Mouse (Mus musculus) ES-CJ7 (cell line): ENCODE results near the gene Mknk2.

Source experiments
- DNase-seq: peaks from one replicate; pipeline ENCODE4 v3.0.0; 2011; ENCODE audit warnings: low read depth, low spot score

The Mknk2 gene

DNA sequence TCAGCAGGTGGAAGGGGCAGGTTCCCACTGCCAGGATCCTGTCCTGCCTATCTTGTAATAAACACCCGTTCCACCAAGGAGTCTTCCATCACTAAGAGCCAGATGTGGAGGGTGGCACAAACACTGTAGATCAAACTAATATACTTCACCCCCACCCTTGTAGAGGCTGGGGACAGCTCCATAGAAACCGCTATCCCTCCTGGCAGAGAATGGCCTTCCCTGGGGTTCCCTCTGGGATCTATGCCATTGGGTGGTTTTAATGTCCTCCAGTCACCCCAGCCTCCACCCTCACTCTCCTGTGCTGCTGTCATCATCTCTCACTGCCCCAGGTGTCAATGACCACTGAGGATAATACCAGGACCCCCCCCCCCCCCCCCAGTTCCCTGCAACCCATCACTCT is 7.4 kb downstream of the Mknk2 start:
- no peak for DNase-seq

DNA sequence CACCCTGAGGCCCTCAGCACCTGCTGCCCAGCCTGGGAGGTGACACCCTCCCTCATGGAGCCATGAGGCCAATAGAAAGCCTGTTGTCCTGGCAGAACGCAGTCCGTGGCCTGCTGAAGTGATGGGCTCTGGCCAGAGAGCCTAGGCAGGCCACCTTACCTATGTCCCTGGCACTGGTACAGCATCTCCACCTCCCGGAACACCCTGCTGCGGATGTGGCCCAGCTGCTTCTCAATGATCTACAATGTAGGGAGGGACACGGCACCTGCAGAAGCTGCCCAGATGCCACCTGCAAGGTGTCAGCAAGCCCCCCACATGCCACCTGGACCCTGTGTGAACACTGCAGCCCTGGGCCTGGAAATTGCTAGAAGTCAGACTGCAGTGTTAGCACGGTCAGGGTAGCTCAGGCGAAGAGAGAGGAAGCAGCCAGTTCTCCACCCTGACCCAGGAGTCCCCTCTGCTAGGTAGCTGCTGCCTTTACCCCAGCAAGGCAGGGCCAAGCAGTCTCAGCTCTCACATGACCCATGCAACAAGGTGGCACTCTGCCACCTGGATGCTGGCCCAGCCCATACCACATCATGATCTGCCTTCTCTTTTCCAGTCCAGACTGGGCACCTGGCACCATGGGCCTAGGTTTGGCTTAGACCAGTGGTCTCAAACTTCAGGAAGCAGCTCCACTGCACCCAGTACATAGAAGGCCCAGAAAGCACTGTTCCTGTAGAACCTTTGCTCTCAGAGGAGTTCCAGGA is 8.0 kb downstream of the Mknk2 start:
- DNase-seq = no peak

DNA sequence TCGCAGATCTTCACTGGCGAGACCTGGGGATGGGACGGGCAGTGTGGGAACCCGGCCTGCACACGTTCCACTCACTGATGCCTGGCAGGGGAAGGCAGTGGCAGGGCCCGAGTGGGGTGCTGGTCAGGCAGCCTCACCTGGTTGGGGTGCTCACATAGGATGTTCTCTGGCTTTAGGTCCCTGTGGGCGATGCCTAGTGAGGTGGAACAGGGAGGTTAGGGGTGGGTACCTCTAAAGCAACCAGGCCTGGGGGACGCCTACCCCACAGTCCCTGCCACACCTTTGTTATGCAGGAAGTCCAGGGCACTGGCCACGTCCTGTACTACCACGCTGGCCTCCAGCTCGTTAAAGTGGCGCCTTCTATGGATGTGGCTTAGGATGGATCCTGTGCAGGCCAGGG is 8.9 kb downstream of the Mknk2 start:
- no peak for DNase-seq

DNA sequence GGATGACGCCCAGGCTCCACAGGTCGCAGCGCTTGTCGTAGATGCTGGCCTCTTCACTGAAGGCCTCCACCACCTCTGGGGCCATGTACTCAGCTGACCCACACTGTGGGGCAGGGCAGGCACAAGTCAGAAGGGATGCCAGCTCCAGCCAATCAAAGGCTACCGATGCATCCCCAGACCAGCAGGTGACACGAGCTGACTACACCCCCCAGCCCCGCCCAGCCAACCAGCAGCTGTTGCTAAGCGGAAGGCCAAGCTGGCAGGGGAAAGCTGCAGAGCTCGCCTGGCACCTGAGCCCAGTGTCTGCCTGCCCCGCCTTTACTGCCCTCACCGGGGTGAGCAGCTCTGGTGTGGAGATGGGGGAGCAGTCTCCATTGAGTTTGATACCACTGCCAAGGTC is 9.3 kb downstream of the Mknk2 start:
- no peak for DNase-seq

DNA sequence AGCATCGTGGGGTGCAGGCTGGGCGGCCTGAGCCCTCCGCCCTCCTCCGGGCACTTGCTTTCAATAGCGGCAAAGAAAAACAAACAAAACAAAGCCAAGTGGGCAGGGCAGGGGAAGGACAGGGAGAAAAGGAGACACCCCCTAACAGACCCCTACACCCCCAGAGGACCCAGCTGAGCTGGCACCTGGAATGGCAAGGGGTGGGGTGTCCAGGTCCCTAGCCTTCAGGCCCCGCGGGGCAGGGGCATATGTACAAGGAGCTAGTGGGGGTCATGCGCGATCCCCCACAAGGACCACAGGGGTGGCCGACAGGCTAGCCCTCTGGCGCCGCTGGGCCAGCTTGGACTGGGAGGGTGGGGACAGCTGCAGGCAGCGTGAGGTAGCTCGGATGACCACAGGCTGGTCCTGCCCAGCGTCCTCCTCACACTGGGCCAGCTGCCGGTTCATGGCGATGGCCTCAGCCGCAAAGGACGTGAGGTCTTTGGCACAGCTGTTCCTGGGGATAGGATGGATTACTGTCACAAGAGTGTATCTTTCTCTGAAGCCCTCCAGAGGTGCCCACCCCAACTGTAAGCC is 11.0 kb downstream of the Mknk2 start:
- DNase-seq = no peak

DNA sequence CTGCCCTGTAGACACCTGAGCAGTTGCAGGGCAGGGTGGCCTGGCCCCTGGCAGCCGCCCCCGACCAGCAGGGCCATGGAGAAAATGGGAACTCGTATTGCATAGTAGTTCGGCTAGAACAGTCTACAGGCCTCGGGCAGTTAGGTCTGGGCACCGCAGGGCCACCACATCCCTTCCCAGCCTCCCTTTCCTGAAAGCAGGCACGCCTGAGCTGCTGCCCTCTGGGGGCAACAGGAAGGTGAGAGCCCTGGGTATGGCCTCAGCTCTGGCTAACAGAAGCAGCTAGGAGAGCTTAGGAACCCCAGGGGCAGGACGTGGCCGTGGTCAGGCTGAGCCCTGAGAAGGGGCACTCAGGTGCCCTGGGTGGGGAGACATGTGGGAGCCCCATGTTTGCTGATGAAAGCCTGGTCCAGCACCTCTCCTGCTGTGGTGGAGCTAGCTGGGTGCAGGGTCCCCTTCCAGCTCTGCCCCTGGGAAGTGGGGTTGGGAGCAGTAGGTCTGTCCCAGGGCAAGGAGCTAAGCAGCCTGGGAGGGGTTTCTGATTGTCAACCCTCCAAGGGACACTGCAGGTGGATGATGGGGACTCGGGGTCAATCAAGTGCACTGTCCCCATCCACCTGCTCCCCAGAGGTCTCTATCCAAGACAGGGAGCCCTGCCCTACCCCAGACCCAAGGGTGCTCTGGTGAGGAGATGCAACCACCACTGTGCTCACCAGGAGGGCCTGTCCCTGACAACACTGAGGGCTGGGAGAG is 11.8 kb downstream of the Mknk2 start:
- no peak for DNase-seq

DNA sequence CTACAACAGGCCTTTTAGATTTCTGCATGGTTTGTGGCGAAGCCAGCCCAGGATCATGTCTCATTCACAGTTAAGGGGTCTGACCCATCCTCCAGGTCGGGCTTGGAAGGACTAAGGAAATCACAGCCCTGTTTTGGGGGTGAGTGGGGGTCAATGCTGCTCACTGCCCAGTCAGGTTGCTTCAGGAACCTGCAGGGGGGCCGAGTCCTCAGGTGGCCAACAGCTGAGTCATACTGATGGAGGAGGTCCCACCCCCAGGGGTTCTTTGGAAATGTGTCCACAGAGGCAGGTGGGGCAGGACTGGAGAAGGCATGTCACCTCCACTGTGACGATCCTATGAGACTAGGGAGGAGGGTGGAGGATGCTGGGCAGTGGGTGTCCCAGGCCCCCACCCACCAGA is 12.5 kb downstream of the Mknk2 start:
- no peak for DNase-seq

DNA sequence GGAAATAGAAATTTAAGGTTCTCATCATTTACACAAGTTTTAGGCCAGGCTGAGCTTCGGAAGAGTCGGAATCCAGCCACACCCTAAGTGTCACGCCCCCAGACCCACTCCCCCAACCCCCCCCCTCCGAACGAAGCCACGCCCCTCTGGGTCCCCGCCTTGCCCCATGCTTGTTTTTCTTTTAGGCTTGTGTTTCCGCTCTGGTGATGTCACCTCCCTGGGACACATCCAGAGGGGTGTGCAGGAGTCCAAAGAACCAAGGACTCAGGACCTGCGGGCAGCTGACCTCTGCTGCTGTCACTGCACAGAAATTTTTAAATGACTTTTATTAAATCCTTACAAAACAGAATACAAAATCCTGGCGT is 12.9 kb downstream of the Mknk2 start:
- peak; percentile 71 for DNase-seq

DNA sequence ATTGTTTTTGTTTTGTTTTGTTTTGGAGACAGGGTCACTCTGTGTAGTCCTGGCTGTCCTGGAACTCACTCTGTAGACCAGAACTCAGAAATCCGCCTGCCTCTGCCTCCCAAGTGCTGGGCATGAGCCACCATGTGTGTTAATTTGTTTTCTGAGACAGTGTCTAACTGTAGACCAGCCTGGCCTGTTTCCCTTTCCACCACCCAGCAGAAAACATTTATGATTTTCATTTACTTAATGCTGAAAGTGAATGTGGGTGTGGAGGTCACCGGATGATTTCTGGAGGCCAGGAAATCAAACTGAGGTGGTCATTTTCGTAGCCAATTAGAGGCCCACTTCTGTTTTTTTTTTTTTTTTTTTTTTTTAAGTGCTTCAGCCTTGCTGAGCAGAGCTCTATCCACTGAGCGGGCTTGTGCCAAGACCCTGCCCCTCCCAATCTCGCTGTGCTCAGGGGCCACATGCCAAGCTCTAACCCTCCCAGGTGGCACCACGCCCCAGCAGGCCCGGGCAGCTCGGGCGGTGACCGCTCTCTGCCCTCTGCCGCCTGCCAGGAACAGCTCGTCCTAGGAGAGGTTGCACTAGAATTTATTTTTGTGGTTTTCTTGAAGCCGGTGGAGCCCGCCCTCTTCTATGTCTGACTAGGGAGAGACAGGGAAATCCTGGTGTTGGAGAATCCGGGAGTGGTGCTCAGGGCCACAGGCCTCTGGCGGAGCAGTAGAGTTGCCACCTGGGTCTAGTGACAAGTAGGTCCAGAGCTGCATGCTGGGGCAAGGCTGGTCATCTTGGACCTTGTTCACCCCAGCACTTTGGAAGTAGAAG is 13.5 kb downstream of the Mknk2 start:
- peak; percentile 55 for DNase-seq

DNA sequence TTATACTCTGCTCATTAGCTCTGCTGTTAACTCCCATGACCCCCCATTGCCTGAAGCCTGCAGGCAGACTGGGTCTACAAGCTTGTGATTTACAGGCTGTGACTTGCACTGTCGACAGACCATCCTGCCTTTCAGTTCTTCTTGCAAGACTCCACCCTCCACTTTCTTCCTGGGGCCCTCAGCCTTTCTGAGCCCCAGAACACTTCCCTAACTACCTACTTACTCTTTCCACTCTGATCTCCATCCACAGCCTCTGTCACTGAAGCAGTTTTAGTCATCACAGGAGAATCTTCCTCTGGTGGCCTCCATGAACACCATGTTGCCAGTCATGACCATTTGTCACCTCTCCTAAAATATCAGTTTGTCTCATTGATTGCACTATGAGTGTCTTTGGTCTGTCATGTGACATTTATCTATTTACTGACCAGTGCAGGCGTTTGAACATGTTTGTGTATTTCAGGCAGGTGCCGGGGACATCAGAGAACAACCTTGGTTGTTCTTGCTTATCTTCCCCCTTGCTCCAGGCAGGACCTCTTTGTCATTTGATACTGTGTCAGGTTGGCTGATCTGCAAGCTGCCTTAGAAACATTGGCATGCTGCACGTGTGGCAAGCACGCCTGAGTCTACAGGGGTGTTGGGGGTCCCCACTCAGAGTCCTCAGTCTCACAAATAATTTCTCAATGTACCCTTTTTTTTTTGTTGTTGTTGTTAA is 14.3 kb downstream of the Mknk2 start:
- no peak for DNase-seq

DNA sequence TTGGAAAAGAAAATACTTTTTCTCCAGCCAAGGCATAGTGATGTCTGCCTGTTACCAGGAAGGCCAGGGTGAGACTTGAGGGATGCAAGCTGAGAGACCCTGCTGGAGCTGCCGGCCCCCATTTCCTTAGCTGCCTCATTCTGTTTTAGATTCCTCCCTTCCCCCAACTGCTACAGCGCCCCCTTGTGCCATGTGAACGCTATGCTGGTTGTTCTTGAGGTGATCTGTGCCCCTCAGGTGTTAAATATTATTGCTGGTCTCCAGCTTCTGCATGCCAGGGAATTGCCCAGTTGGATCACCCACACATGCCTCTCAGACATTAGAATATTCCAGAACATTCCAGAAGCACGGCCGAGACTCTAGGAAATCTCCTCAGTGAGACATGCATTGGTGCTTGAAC is 16.8 kb downstream of the Mknk2 start:
- peak; percentile 88 for DNase-seq

DNA sequence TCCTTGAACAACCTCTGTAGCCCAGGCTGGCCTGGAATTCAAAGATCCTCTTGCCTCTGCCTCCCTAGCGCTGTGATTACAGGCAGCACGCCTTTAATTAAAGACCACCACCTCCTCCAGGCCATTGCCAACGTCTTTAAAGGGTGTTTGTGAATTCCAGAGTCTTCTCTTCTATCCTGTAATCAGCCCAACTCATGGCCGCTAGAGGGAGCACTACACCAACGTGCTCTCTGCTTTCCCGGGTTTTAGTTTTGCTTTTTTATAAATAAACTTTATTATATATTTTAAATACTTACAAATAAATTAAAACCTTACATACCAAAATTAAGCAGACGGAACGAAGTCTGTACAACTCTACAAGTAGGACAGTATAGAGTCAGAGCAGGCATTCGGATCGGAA is 18.7 kb downstream of the Mknk2 start:
- DNase-seq = peak; percentile 68

DNA sequence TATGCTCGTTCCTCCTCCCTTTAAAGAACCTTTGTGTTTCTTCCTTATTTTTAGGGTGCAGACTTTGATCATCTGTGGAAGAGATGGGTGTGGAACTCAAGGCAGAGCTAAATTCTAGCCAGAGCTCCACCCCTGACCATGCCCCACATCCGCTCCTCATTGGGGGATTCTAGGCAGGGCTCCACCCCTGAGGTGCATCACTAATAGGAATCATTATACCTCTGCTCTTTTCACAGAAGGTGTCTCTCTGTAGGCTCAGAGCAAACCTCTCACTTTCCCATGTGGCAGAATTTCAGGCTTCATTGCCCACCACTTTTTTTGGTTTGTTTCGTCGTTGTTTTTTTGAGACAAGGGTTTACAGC is 19.1 kb downstream of the Mknk2 start:
- peak; percentile 64 for DNase-seq

DNA sequence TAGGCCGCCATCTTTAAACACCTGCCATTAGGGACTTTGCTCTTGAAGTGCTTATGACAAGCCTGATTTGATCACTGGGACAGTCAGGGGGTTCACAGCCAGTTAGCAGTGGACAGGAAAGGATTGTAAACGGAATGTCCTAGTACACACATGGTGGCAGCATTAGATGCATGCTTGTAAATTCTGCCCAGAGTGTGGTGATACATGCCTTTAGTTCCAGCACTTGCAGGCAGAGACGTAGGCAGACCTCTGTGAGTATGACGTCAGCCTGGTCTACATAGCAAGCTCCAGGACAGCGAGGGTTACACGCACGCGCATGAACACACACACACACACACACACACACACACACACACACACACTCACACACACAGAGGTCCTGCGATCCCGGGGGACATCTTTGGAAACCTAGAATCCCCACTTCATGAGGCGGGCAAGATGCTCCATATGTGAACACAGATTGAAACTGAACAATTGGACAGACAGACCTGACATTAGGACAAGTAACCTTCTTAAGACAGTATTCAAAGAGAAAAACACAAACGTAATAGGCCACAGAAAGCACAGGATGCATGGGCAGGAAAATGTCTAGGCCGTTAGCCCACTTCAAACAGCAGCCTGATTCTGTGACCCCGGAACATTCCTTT is 19.6 kb downstream of the Mknk2 start:
- no peak for DNase-seq

DNA sequence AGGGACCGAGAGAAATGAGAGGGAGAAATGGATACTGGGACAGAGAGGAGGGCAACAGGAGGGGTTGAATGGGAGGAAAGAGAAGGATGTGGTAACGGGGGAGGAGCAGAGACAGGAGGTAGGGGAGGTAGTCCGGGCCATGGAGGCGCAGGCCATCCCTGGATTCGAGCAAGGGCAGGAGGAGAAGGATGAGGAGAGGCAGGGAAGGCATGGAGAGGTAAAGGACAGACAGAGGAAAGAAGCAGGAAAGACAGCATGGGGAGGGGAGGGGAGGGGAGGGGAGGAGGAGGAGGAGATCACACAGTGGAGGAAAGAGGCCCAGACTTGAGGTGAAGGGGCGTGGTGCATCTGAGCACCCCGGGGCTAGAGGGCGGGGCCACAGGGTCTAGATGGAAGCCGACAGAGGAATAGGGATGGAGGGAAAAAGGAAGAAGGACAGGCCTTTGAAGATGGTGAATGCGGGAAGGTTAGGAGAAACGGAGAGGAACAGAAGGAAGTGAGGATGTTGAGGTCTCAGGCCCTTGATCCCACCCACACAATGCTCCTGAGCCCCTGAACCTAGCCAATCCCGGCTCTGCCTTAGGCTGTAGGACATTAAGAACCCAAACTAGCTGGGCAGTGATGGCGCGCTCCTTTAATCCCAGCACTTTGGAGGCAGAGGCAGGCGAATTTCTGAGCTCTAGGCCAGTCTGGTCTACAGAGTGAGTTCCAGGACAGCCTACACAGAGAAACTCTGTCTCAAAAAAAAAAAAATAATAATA is 20.9 kb downstream of the Mknk2 start, which contains the start of gene Btbd2:
TSS of gene Btbd2 (minus strand) at position 209 of the 761 bp plus-strand sequence.
- DNase-seq = peak; percentile 76

DNA sequence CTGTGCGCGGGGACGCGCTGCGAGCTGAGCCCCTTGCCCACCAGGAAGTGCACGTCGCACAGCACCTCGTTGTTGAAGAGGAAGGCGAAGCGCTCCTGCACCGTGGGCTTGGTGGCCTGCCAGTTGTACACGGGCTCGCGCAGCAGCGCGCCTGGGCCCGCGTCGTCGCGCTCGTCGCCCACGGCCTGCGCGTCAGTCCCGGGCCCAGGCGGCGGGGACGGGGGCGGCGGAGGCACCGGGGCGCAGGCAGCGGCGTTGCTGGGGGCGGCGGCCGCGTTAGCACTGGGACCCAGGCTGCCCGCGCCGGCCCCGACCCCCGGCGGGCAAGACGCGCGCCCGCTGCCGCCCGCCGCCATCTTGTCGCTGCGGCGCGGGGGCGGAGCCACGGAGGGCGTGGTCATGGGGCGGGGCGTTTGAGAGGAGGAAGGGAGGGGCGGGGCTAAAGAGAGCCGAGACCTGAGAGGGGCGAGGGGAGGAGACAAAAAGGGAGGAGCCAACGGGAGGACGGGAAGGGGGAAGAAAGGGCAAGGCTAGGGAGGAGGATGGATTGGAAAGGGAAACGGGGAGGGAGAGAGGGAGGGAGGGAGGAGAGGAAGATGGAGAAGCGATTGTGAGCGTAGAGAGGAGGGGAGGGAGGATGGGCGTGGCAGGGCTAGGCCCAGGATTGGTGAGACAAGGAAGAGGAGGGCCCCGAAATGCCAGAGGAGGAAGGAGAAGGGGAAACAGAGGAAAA is 21.6 kb downstream of the Mknk2 start:
- DNase-seq = peak; percentile 99

DNA sequence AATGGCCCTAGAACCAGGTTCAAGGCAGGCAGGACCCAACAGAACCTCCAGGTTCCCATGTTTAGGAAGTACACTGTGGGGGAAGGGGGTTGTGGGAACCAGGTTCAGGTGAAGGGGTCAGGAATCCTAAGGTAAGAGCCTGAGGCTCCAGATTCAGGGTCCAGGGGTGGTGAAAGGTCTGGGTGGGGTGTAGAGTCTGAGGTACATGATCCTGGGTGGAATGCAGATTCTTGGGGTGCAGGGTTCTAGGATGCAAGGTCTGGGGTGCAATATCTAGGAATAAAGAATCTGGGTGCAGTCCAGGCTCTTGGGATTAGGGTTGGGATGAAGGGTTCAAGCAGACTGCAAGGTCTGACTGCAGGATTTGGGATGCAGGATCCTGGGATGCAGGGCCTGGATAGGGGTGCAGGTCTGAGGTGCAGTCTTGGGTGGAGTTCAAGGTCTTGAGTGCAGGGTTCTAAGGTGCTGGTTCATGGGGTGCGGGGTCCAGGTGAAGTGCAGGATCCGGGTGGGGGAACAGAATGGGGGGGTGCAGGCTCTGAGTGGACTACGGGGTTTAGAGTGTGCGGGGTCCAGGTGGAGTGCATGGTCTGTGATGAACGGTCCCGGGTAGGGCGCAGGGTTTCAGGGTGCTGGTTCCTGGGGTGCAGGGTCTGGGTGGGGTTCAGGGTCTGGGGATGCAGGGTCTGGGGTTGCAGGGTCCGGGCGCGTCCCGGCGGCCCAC is 22.3 kb downstream of the Mknk2 start:
- DNase-seq = no peak

DNA sequence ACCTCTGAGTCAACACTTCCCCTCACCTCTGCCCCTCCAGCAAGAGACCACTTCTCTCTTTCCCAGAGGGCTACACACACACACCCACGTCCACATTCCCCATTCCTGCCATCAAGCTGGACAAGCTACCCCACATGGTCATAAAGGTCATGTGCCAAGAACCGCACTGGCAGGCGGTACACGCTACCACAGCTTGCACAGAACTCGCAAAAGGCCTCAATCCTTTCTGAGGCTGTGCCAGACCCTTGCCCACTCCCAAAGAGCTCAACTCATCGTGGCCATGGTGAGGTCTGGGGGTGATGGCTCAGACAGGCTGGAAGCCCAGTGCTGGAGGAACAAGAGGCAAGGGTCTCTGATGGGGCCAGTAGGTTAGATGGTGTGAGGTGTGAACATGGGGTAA is 23.0 kb downstream of the Mknk2 start:
- no peak for DNase-seq
